Mouse (Mus musculus): ENCODE data around the gene Hoxc10. TPM values are rescaled to one million over a fixed set of nuclear protein-coding genes. Genes with fewer than 3 reads are reported as not detected.

Gene Hoxc10
- polyA plus RNA-seq (2014; fragmentation: Nextera tagmentation; extraction: Ambion mirVana) = not detected in 2 replicates

DNA sequence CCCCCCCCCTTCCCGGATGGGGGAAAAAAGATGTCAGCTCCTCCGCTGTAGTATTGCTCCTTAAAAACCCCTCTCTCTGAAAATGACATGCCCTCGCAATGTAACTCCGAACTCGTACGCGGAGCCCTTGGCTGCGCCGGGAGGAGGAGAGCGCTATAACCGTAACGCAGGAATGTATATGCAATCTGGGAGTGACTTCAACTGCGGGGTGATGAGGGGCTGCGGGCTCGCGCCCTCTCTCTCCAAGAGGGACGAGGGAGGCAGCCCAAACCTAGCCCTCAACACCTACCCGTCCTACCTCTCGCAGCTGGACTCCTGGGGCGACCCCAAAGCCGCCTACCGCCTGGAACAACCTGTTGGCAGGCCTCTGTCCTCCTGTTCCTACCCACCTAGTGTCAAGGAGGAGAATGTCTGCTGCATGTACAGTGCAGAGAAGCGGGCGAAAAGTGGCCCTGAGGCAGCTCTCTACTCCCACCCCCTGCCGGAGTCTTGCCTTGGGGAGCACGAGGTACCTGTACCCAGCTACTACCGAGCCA lies at the start of gene Hoxc10:
Gene Hoxc10, plus strand, starts transcription at position 21 of the 536 bp plus-strand sequence.
- WGBS = under 1% methylated on average over 27 of the region's 27 CpGs
- no peak within 1 kb of the TSS for H3K27ac ChIP-seq (ENCODE audit: low read depth, low read length)
- no peaks in the 10 kb centered on the region for H3K9me3 ChIP-seq (replicated peaks; ENCODE audit: control insufficient read depth, low read length)
- H3K9ac ChIP-seq (ENCODE audit: low read length) = no peak within 1 kb of the TSS
- no peaks in the 10 kb centered on the region for H3K36me3 ChIP-seq (ENCODE audit: control insufficient read depth, insufficient read depth, low read length)
- H3K27me3 ChIP-seq (replicated peaks; ENCODE audit: control insufficient read depth, insufficient read depth, low read length) = peaks cover 96% of the 10 kb centered on the region
- H3K4me1 ChIP-seq (ENCODE audit: control insufficient read depth, insufficient read depth, low read length) = no peaks in the 10 kb centered on the region
- no peak within 1 kb of the TSS for H3K4me2 ChIP-seq (ENCODE audit: low read length)
- no peak for DNase-seq (ENCODE audit: low spot score)
- H3K4me3 ChIP-seq (ENCODE audit: low read depth, low read length) = peak within 1 kb of the TSS; percentile 2; the same call in 1 of the 2 replicates
- ATAC-seq = peak; percentile 18; the same call in 1 of the 2 replicates

GRCm38 (mm10) chr15:102917972-102918572 lies 48.5 kb upstream of the Hoxc10 start:
- peaks cover 93% of the 10 kb centered on the region for H3K27me3 ChIP-seq (replicated peaks; ENCODE audit: control insufficient read depth, insufficient read depth, low read length)
- H3K9ac ChIP-seq (ENCODE audit: low read length) = no peak overlapping the region
- no peaks in the 10 kb centered on the region for H3K36me3 ChIP-seq (ENCODE audit: control insufficient read depth, insufficient read depth, low read length)
- no peak for DNase-seq (ENCODE audit: low spot score)
- H3K4me3 ChIP-seq (ENCODE audit: low read depth, low read length) = no peak overlapping the region
- H3K27ac ChIP-seq (ENCODE audit: low read depth, low read length) = no peak overlapping the region
- H3K4me1 ChIP-seq (ENCODE audit: control insufficient read depth, insufficient read depth, low read length) = no peaks in the 10 kb centered on the region
- no peaks in the 10 kb centered on the region for H3K9me3 ChIP-seq (replicated peaks; ENCODE audit: control insufficient read depth, low read length)
- no peak overlapping the region for H3K4me2 ChIP-seq (ENCODE audit: low read length)
- WGBS = 1% methylated on average over 20 of the region's 20 CpGs
- ATAC-seq = no peak

- peaks cover 94% of the 10 kb centered on the region for H3K27me3 ChIP-seq (replicated peaks; ENCODE audit: control insufficient read depth, insufficient read depth, low read length)
- no peak overlapping the region for H3K4me3 ChIP-seq (ENCODE audit: low read depth, low read length)
- DNase-seq (ENCODE audit: low spot score) (no peak), ATAC-seq (no peak)
- WGBS = 1% methylated on average over 7 of the region's 7 CpGs
- no peak overlapping the region for H3K27ac ChIP-seq (ENCODE audit: low read depth, low read length)
- no peaks in the 10 kb centered on the region for H3K9me3 ChIP-seq (replicated peaks; ENCODE audit: control insufficient read depth, low read length)
- H3K4me2 ChIP-seq (ENCODE audit: low read length) = no peak overlapping the region
- no peaks in the 10 kb centered on the region for H3K4me1 ChIP-seq (ENCODE audit: control insufficient read depth, insufficient read depth, low read length)
- no peaks in the 10 kb centered on the region for H3K36me3 ChIP-seq (ENCODE audit: control insufficient read depth, insufficient read depth, low read length)
- no peak overlapping the region for H3K9ac ChIP-seq (ENCODE audit: low read length)
These were observed 47.9 kb upstream of the Hoxc10 start for GRCm38 (mm10) chr15:102918611-102919265.

GRCm38 (mm10) chr15:102919336-102920180 lies 47.0 kb upstream of the Hoxc10 start:
- H3K9ac ChIP-seq (ENCODE audit: low read length) = no peak overlapping the region
- H3K36me3 ChIP-seq (ENCODE audit: control insufficient read depth, insufficient read depth, low read length) = no peaks in the 10 kb centered on the region
- no peaks in the 10 kb centered on the region for H3K4me1 ChIP-seq (ENCODE audit: control insufficient read depth, insufficient read depth, low read length)
- H3K27me3 ChIP-seq (replicated peaks; ENCODE audit: control insufficient read depth, insufficient read depth, low read length) = peaks cover 97% of the 10 kb centered on the region
- no peak overlapping the region for H3K4me2 ChIP-seq (ENCODE audit: low read length)
- no peak overlapping the region for H3K4me3 ChIP-seq (ENCODE audit: low read depth, low read length)
- WGBS = 2% methylated on average over 12 of the region's 12 CpGs
- ATAC-seq (no peak), DNase-seq (ENCODE audit: low spot score) (no peak)
- H3K9me3 ChIP-seq (replicated peaks; ENCODE audit: control insufficient read depth, low read length) = no peaks in the 10 kb centered on the region
- no peak overlapping the region for H3K27ac ChIP-seq (ENCODE audit: low read depth, low read length)

DNA sequence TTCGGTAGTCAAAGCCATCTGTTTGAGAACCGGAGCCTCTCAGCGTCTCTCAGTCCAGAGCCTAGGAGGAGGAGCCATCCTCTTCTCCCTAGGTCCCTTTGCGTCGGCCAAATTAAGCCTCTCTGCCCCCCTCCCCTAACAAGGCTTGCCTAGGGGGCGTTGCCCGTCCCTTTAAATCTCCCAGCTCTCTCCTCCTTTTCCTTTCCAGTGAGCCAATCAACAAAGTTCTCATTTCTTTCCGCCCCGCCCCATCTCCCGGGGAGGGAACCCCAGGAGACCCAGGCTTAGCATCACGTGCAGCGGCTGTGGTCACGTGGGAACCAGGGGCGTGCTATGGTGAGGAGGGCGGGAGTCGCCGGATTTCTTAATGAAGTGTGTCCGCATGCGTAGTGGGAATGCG lies 46.0 kb upstream of the Hoxc10 start:
- peak; percentile 70 for DNase-seq (ENCODE audit: low spot score)
- Histone ChIP-seq H3K36me3 (ENCODE audit: control insufficient read depth, insufficient read depth, low read length) (no peaks in the 10 kb centered on the region), H3K4me3 (ENCODE audit: low read depth, low read length) (no peak overlapping the region), H3K27me3 (replicated peaks; ENCODE audit: control insufficient read depth, insufficient read depth, low read length) (peaks cover 99% of the 10 kb centered on the region), H3K27ac (ENCODE audit: low read depth, low read length) (no peak overlapping the region), H3K9ac (ENCODE audit: low read length) (no peak overlapping the region), H3K4me2 (ENCODE audit: low read length) (peak overlapping the region; percentile 32; the same call in 1 of the 2 replicates), H3K9me3 (replicated peaks; ENCODE audit: control insufficient read depth, low read length) (no peaks in the 10 kb centered on the region), H3K4me1 (ENCODE audit: control insufficient read depth, insufficient read depth, low read length) (no peaks in the 10 kb centered on the region)
- peak; percentile 88 for ATAC-seq
- 0% methylated on average over 17 of the region's 20 CpGs for WGBS

DNA sequence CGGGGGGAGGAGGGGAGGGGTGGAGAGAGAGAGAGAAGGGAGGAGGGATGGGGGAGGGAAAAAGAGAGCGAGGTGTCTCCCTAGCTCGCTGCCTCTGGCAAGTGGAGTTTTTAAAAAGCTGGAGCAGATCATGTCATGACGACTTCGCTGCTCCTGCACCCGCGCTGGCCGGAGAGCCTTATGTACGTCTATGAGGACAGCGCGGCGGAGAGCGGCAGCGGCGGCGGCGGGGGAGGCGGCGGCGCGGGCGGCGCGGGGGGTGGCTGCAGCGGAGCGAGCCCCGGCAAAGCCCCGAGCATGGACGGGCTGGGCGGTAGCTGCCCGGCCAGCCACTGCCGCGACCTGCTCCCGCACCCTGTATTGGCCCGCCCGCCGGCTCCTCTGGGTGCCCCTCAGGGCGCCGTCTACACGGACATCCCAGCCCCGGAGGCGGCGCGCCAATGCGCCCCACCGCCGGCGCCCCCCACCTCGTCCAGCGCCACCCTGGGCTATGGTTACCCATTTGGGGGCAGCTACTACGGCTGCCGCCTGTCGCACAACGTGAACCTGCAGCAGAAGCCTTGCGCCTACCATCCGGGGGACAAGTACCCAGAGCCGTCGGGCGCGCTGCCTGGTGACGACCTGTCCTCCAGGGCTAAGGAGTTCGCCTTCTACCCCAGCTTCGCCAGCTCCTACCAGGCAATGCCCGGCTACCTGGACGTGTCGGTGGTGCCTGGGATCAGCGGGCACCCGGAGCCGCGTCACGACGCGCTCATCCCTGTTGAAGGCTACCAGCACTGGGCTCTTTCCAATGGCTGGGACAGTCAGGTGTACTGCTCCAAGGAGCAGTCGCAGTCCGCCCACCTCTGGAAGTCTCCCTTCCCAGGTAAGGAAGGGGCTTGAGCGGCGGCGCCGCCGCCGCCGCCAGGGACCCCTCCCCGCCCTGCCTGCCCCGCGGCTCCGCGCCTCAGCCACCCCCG lies 45.3 kb upstream of the Hoxc10 start, which contains the start of gene Hoxc13:
Gene Hoxc13, plus strand, starts transcription at position 51 of the 959 bp plus-strand sequence.
- peak; percentile 62 for ATAC-seq

GRCm38 (mm10) chr15:102922012-102922362 lies 44.6 kb upstream of the Hoxc10 start:
- H3K27ac ChIP-seq (ENCODE audit: low read depth, low read length) = no peak overlapping the region
- H3K36me3 ChIP-seq (ENCODE audit: control insufficient read depth, insufficient read depth, low read length) = no peaks in the 10 kb centered on the region
- no peak for DNase-seq (ENCODE audit: low spot score)
- no peak overlapping the region for H3K4me2 ChIP-seq (ENCODE audit: low read length)
- peaks cover 99% of the 10 kb centered on the region for H3K27me3 ChIP-seq (replicated peaks; ENCODE audit: control insufficient read depth, insufficient read depth, low read length)
- ATAC-seq = peak; percentile 10; the same call in 1 of the 2 replicates
- no peak overlapping the region for H3K4me3 ChIP-seq (ENCODE audit: low read depth, low read length)
- no peaks in the 10 kb centered on the region for H3K4me1 ChIP-seq (ENCODE audit: control insufficient read depth, insufficient read depth, low read length)
- no peak overlapping the region for H3K9ac ChIP-seq (ENCODE audit: low read length)
- H3K9me3 ChIP-seq (replicated peaks; ENCODE audit: control insufficient read depth, low read length) = no peaks in the 10 kb centered on the region
- WGBS = under 1% methylated on average over 24 of the region's 24 CpGs

More for the DNA sequence above, 45.3 kb upstream of the Hoxc10 start, which contains the start of gene Hoxc13:
- Histone ChIP-seq H3K4me1 (ENCODE audit: control insufficient read depth, insufficient read depth, low read length) (no peaks in the 10 kb centered on the region), H3K4me2 (ENCODE audit: low read length) (peak within 1 kb of the TSS; percentile 32; the same call in 1 of the 2 replicates), H3K27me3 (replicated peaks; ENCODE audit: control insufficient read depth, insufficient read depth, low read length) (peaks cover 99% of the 10 kb centered on the region), H3K36me3 (ENCODE audit: control insufficient read depth, insufficient read depth, low read length) (no peaks in the 10 kb centered on the region), H3K4me3 (ENCODE audit: low read depth, low read length) (peak within 1 kb of the TSS; percentile 10; the same call in 1 of the 2 replicates), H3K9me3 (replicated peaks; ENCODE audit: control insufficient read depth, low read length) (no peaks in the 10 kb centered on the region), H3K9ac (ENCODE audit: low read length) (no peak within 1 kb of the TSS), H3K27ac (ENCODE audit: low read depth, low read length) (no peak within 1 kb of the TSS)
- 1% methylated on average over 77 of the region's 88 CpGs for WGBS
- no peak for DNase-seq (ENCODE audit: low spot score)

Data from forebrain, embryonic 14.5 days (tissue).